Mouse (Mus musculus) MEL (cell line): Measurements from ENCODE around the gene Fgd3.

ENCODE experiments used
- CTCF ChIP-seq, 3 experiments: IDR thresholded peaks in 2 of 3; conservative IDR thresholded peaks in 1 of 3; 2 replicates each; pipeline ENCODE4 v1.5.1; 2011 to 2012; ENCODE audit warnings: low read length in 3 of 3, low read depth in 2 of 3, mild to moderate bottlenecking in 2 of 3, improper control_type of control experiment in 1 of 3, inconsistent platforms in 1 of 3, mixed read lengths in 1 of 3, moderate library complexity in 1 of 3; ENCODE audit not compliant: control insufficient read depth in 1 of 3, insufficient read depth in 1 of 3, poor library complexity in 1 of 3, severe bottlenecking in 1 of 3
- E2F4 ChIP-seq: IDR thresholded peaks from 2 replicates; pipeline ENCODE4 v1.6.1; 2011; ENCODE audit warnings: low read depth, low read length, improper control_type of control experiment, borderline replicate concordance
- ELF1 ChIP-seq: IDR thresholded peaks from 2 replicates; pipeline ENCODE4 v1.6.1; 2014; ENCODE audit warnings: low read depth, mild to moderate bottlenecking, inconsistent platforms, low read length, improper control_type of control experiment, moderate library complexity
- EP300 ChIP-seq, 2 experiments: IDR thresholded peaks; 2 replicates each; pipeline ENCODE4 v1.6.1; 2011; ENCODE audit warnings: improper control_type of control experiment in 2 of 2, low read length in 2 of 2, low read depth in 1 of 2, mild to moderate bottlenecking in 1 of 2
- ETS1 ChIP-seq: IDR thresholded peaks from 2 replicates; pipeline ENCODE4 v1.6.1; 2012; ENCODE audit warnings: low read depth, mild to moderate bottlenecking, inconsistent platforms, low read length, improper control_type of control experiment, moderate library complexity
- MAFK ChIP-seq: IDR thresholded peaks from 2 replicates; pipeline ENCODE4 v1.6.1; 2011; ENCODE audit warnings: low read depth, mild to moderate bottlenecking, low read length, improper control_type of control experiment, borderline replicate concordance
- MAZ ChIP-seq: IDR thresholded peaks from 2 replicates; pipeline ENCODE4 v1.6.1; 2012; ENCODE audit warnings: low read depth, mild to moderate bottlenecking, inconsistent platforms, low read length, improper control_type of control experiment
- POLR2A ChIP-seq, 2 experiments: IDR thresholded peaks; 2 replicates each; pipeline ENCODE4 v1.6.1; 2011 to 2012; ENCODE audit warnings: low read length in 2 of 2, mild to moderate bottlenecking in 2 of 2, control low read depth in 1 of 2, improper control_type of control experiment in 1 of 2, low read depth in 1 of 2, moderate library complexity in 1 of 2; ENCODE audit not compliant: control insufficient read depth in 1 of 2, insufficient read depth in 1 of 2, poor library complexity in 1 of 2
- RAD21 ChIP-seq: IDR thresholded peaks from 2 replicates; pipeline ENCODE4 v1.6.1; 2011; ENCODE audit warnings: mild to moderate bottlenecking, low read depth, low read length, improper control_type of control experiment
- USF1 ChIP-seq: IDR thresholded peaks from 2 replicates; pipeline ENCODE4 v1.6.1; 2014; ENCODE audit warnings: low read depth, mild to moderate bottlenecking, inconsistent platforms, low read length, improper control_type of control experiment, moderate library complexity
- ZC3H11A ChIP-seq: IDR thresholded peaks from 2 replicates; pipeline ENCODE4 v1.6.1; 2012; ENCODE audit warnings: low read depth, mild to moderate bottlenecking, inconsistent platforms, low read length, improper control_type of control experiment
- ZNF384 ChIP-seq: IDR thresholded peaks from 2 replicates; pipeline ENCODE4 v1.6.1; 2012; ENCODE audit warnings: low read depth, mild to moderate bottlenecking, inconsistent platforms, low read length, improper control_type of control experiment

DNA sequence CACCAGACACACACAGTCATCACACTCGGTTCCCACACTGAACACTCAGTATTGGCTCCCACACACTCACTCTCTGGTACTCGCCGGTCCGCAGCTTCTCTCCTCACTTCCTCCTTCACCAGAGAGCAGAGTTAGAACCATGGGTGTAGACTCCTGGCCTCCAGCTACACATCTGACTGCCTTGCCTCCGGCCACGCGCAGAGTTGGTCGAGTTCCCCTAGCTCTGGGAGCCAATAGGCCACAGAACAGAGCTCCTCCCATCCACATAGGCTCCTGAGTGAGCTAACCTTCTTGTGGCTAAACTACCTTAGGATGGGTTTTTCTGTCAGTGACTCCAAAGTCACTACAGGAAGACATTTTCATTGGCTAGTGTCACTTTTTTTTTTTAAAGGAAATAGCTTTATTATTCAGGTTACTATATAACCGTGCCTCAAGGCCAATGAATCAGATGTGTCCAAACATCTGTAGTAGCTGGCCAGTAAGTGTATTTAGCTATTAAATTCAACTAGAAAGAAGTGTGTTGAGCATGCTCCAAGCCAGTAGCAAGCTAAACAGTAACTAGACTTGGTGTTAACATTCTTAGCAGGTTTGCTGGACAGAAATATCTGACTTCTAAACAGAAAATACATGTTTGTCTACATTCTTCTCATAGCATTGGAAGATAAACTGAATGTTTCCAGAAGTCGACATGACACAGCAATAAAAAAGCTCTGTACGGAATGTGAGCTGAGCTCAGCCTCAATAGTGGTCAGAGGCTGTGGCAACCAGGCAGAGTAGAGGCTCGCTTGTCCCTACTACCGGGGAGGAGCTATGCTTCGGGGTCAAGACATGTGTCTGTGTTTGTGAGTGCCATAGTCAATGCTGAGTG lies 21.4 kb downstream of the Fgd3 start:
- no peak for TF ChIP-seq POLR2A (IDR thresholded peaks at IDR 0.05; ENCODE audit: control insufficient read depth in 1 of 2, insufficient read depth in 1 of 2, low read depth in 1 of 2, low read length in 2 of 2, poor library complexity in 1 of 2)
- no peak for TF ChIP-seq CTCF (IDR thresholded peaks at IDR 0.05 in 2 of 3, conservative IDR thresholded peaks at IDR 0.05 in 1 of 3; ENCODE audit: control insufficient read depth in 1 of 3, insufficient read depth in 1 of 3, low read depth in 2 of 3, low read length in 3 of 3, poor library complexity in 1 of 3, severe bottlenecking in 1 of 3)
- no peak for TF ChIP-seq E2F4
- no peak for TF ChIP-seq ZNF384
- no peak for TF ChIP-seq MAZ
- TF ChIP-seq ELF1: no peak
- no peak for TF ChIP-seq USF1
- no peak for TF ChIP-seq EP300 (IDR thresholded peaks at IDR 0.05; ENCODE audit: low read depth in 1 of 2, low read length in 2 of 2)
- no peak for TF ChIP-seq ZC3H11A
- no peak for TF ChIP-seq ETS1
- TF ChIP-seq MAFK: no peak
- no peak for TF ChIP-seq RAD21
